Mouse (Mus musculus) heart, embryonic 12.5 days (tissue): ENCODE data around the gene Msh4. TPM values are rescaled to one million over a fixed set of nuclear protein-coding genes. Genes with fewer than 3 reads are reported as not detected.

Experiments
- ATAC-seq: fragments of 200-750 bp; cut with Nextera tagmentation; 2 replicates; pipeline ENCODE4 v1.8.0; 2017; ENCODE audit warnings: moderate TSS enrichment, moderate library complexity; ENCODE audit not compliant: insufficient number of reproducible peaks, low FRiP score
- H3K27ac ChIP-seq: fragments of 300-500 bp; sonication (generic); 2 replicates; pipeline ENCODE4 v1.5.1; 2016; ENCODE audit warnings: mild to moderate bottlenecking, moderate library complexity; ENCODE audit not compliant: poor library complexity, severe bottlenecking
- H3K27me3 ChIP-seq: fragments of 300-500 bp; sonication (generic); replicated peaks from 2 replicates; pipeline ENCODE4 v1.6.1; 2016; ENCODE audit warnings: mild to moderate bottlenecking, moderate library complexity
- H3K36me3 ChIP-seq: fragments of 300-500 bp; sonication (generic); 2 replicates; pipeline ENCODE4 v1.6.1; 2016; ENCODE audit warnings: mild to moderate bottlenecking, moderate library complexity
- H3K4me1 ChIP-seq: fragments of 300-500 bp; sonication (generic); replicated peaks from 2 replicates; pipeline ENCODE4 v1.6.1; 2016; ENCODE audit warnings: mild to moderate bottlenecking
- H3K4me2 ChIP-seq: fragments of 300-500 bp; sonication (generic); 2 replicates; pipeline ENCODE4 v1.6.1; 2016; ENCODE audit warnings: mild to moderate bottlenecking, moderate library complexity
- H3K4me3 ChIP-seq: fragments of 300-500 bp; sonication (generic); 2 replicates; pipeline ENCODE4 v1.5.1; 2016; ENCODE audit warnings: mild to moderate bottlenecking
- H3K9ac ChIP-seq: fragments of 300-500 bp; sonication (generic); 2 replicates; pipeline ENCODE4 v1.6.1; 2016; ENCODE audit warnings: mild to moderate bottlenecking, moderate library complexity
- H3K9me3 ChIP-seq: fragments of 300-500 bp; sonication (generic); replicated peaks from 2 replicates; pipeline ENCODE4 v1.6.1; 2016; ENCODE audit warnings: mild to moderate bottlenecking, moderate library complexity
- WGBS: fragments of 180-500 bp; shearing (Covaris S2); methylation state at CpG from one replicate; pipeline ENCODE4 v1.1.7; 2016; 5-methylcytosine and 5-hydroxymethylcytosine counted together
- polyA plus RNA-seq: library from polyadenylated mRNA; unstranded; fragments of >200 nt; fragmentation: Nextera tagmentation; extraction: Ambion mirVana; gene quantifications from 2 replicates; pipeline ENCODE4 v1.2.1, GENCODE M21; 2016

Gene Msh4
- polyA plus RNA-seq, 1 experiment from 2014 or later, result 0.05 TPM

DNA sequence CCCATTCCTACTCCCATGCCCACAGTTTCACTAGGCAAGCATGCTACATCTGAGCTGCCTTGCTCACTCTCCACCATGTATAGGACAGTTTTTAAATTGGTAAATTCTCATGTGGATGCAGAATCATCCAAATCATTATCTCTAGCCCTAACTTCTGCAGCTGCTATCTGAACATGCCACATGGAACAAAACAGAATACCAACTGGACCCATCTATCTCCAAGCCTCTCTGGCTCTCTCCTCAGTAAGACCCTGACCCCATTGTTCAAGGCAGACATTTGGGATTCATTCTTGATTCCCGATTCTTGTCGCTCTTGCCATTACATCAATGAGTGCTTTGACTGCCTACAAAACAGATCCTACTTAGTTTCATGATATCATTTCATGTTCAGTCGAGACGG is 59.8 kb downstream of the Msh4 start:
- Histone ChIP-seq H3K36me3 (no peaks in the 10 kb centered on the region), H3K27ac (no peak overlapping the region), H3K4me1 (peaks cover 17% of the 10 kb centered on the region), H3K9me3 (no peaks in the 10 kb centered on the region), H3K27me3 (peaks cover 37% of the 10 kb centered on the region), H3K4me3 (no peak overlapping the region), H3K4me2 (no peak overlapping the region), H3K9ac (no peak overlapping the region)
- 87% methylated on average over 4 of the region's 4 CpGs for WGBS
- no peak for ATAC-seq

DNA sequence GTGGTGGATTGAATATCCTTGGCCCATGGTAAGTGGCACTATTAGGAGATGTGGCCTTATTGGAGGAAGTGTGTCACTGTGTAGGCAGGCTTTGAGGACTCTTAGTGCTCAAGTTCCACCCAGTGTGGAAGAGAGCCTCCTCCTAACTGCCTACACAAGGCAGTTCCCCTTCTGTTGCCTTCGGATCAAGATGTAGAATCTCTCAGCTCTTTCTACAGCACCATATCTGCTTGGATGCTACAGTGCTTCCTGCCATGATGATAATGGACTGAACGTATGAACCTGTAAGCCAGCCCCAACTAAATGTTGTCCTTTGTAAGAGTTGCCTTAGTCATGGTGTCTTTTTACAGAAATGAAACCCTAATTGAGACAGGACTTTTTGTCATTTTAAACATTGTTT is 60.4 kb downstream of the Msh4 start:
- no peaks in the 10 kb centered on the region for H3K36me3 ChIP-seq

DNA sequence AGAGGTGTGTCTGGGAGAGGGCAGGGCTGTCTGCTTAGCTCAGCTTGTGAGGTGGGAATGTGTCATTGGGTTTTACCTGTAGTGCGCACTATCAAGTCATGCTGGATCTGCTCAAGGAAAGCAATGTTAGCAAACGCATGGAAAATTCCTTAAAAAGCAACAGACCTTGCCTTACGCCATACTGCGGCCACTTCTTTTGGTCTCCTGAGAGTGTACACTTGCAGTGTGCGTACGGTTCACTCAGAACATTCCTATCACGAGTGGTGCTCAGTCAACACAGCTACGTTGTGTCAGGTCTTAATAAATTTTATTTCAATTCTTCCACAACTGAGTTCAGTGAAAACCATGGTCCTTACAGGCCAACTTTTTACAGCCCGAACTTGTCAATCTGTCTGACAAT is 61.2 kb downstream of the Msh4 start:
- Histone ChIP-seq H3K4me2 (no peak overlapping the region), H3K27ac (no peak overlapping the region), H3K4me1 (peaks cover 16% of the 10 kb centered on the region), H3K9ac (no peak overlapping the region), H3K4me3 (no peak overlapping the region), H3K36me3 (no peaks in the 10 kb centered on the region), H3K27me3 (peaks cover 27% of the 10 kb centered on the region; the same call in 1 of the 2 replicates), H3K9me3 (no peaks in the 10 kb centered on the region)
- no peak for ATAC-seq
- 89% methylated on average over 9 of the region's 9 CpGs for WGBS

More for the DNA sequence above, 60.4 kb downstream of the Msh4 start:
- Histone ChIP-seq H3K27me3 (peaks cover 33% of the 10 kb centered on the region), H3K9me3 (no peaks in the 10 kb centered on the region), H3K4me3 (no peak overlapping the region), H3K4me2 (no peak overlapping the region), H3K27ac (no peak overlapping the region), H3K4me1 (peaks cover 17% of the 10 kb centered on the region), H3K9ac (no peak overlapping the region)
- WGBS, result 63% methylated on average over 2 of the region's 2 CpGs
- ATAC-seq, result no peak

DNA sequence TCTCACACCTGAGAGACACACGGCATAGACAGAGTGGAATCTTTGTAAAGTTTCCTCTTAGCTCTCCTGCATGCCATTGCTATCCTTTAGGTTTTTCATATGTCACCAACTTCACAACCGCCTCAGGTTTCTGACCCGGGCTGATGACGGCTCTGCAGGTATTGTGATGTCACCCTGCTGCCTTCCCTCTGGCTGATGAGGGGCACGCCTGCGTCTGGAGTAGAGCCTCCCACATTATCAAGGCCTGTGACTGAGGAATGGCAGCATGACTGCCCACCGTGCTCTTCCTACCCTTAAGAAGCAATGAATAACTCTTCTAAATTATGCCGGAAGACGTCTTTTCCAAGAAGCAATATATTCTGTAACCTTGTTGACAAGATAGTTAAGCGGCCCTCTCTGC is 61.9 kb downstream of the Msh4 start, which contains the start of gene Asb17:
Gene Asb17, plus strand, starts transcription at position 180 of the 400 bp plus-strand sequence.
- ATAC-seq, result no peak
- Histone ChIP-seq H3K4me3 (no peak within 1 kb of the TSS), H3K4me2 (no peak within 1 kb of the TSS), H3K9ac (no peak within 1 kb of the TSS), H3K27ac (no peak within 1 kb of the TSS), H3K27me3 (peaks cover 27% of the 10 kb centered on the region; the same call in 1 of the 2 replicates), H3K4me1 (peaks cover 9% of the 10 kb centered on the region), H3K36me3 (no peaks in the 10 kb centered on the region), H3K9me3 (no peaks in the 10 kb centered on the region)
- WGBS, result 74% methylated on average over 10 of the region's 10 CpGs

DNA sequence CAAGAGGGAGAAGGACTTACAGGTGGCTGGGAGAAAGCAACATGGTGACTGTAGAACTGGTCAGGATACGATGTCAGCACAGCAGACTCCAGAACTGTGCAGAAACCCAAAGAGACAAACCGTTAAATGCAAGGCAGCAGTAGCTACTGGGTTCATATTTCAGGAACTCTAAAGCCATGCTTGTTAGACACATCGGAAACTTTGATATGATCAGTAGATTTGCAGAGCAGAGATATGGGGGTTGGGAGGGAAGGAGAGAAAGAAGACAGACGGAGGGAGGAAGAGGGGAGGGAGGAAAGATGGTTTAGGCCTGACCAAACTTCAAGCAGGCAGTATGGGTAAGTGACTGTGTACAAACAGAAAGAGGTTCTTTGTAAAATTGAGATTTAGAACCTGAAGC is 68.3 kb downstream of the Msh4 start:
- Histone ChIP-seq H3K9me3 (0 out of 2 replicates have a peak, but pooled peaks cover 4% of the 10 kb centered on the region), H3K27me3 (no peaks in the 10 kb centered on the region), H3K4me2 (no peak overlapping the region), H3K27ac (no peak overlapping the region), H3K4me1 (peaks cover 2% of the 10 kb centered on the region; the same call in 1 of the 2 replicates), H3K9ac (no peak overlapping the region), H3K36me3 (no peaks in the 10 kb centered on the region), H3K4me3 (no peak overlapping the region)
- 60% methylated on average over 4 of the region's 4 CpGs for WGBS
- ATAC-seq, result no peak

DNA sequence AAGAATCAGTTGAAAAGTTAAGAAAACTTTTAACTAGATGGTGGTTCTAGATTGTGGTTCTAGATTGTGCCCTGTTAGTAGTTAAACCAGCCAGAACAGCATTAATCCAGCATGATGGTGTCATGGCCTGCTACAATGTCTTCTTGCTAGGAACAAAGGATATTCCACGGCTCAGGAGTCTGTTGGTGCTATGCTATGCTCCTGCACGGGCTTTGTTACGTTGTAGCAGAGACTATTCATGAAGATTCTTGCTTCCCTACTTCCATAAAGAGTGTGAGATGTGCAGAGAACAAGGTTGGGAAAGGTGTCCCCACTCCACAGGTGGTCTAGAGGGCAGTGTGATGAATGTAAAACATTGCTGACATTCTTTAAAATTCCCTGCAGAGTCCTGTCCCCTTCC is 69.6 kb downstream of the Msh4 start:
- no peak overlapping the region for H3K9ac ChIP-seq
- 0 out of 2 replicates have a peak, but pooled peaks cover 4% of the 10 kb centered on the region for H3K9me3 ChIP-seq
- peaks cover 11% of the 10 kb centered on the region; the same call in 1 of the 2 replicates for H3K4me1 ChIP-seq
- H3K4me2 ChIP-seq, result no peak overlapping the region
- no peaks in the 10 kb centered on the region for H3K27me3 ChIP-seq
- no peak for ATAC-seq
- H3K27ac ChIP-seq, result no peak overlapping the region
- no peak overlapping the region for H3K4me3 ChIP-seq
- 79% methylated on average over 3 of the region's 3 CpGs for WGBS
- H3K36me3 ChIP-seq, result no peaks in the 10 kb centered on the region

DNA sequence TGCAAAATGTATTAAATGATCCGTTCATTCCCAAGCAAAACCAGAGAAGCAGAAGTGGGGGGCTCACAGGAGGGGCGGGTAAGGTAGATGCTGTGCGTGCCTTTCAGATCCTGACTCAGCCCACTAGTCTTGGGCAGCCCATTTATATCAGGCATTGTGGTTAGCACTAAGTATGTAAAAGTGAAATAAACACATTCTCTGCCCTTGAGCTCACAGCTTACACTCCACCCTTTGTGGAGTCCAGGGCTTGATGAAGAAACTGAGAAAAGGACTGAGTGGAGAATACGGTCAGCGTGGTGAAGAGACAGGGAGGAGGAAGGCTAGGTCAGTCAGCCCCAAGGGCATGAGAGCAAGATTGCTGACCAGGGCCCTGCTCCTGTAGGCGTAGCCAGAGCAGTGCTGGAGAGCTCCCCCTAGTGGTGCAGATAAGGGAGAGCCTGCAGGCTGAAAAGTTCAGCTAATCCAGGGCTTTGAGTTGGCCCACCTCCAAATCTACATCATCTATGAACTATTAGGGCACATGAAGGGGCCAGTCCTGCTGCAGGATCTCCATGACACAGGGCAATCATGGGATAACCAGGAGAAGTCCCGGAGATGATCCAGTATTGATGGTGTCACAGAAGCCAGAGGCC is 70.4 kb downstream of the Msh4 start:
- Histone ChIP-seq H3K9me3 (0 out of 2 replicates have a peak, but pooled peaks cover 4% of the 10 kb centered on the region), H3K9ac (no peak overlapping the region), H3K27me3 (no peaks in the 10 kb centered on the region), H3K4me3 (no peak overlapping the region), H3K4me1 (peaks cover 11% of the 10 kb centered on the region; the same call in 1 of the 2 replicates), H3K36me3 (no peaks in the 10 kb centered on the region), H3K27ac (no peak overlapping the region), H3K4me2 (no peak overlapping the region)
- ATAC-seq, result 0 out of 2 replicates have a peak, but pooled peaks have one; percentile 51
- WGBS, result 55% methylated on average over 7 of the region's 7 CpGs

DNA sequence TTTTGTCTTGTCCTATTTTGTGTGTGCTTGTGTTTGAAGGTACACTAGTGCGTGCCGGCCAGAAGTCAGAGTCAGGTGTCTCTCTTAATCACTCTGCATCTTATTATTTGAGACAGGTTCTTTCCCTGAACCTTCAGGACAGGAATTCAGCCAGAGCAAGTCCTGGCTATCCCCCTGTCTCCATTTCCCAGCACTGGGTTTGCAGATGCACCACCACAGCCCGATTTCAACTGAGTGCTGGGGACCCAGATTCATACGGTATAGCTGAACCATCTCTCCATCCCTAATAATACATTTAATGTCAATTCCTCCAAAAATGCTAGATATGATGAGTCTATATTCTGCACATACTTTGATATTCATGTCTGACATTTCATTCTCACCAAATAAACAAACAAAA is 71.9 kb downstream of the Msh4 start:
- WGBS, result 89% methylated on average over 4 of the region's 4 CpGs
- no peak for ATAC-seq

DNA sequence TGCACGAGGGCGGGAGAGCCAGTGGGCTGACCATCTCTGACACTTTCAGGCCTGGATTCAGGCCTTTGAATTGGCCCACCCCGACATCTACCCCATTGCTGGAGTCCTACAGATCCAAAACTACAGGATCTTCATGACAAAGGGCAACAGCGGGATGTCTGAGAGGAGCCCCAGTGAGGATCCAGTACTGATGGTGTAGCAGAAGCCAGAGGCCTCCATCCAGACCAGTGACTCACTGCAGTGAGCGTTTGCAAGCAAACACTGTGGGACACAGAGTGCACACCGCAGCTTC is 73.3 kb downstream of the Msh4 start:
- H3K4me2 ChIP-seq, result no peak overlapping the region
- WGBS, result 71% methylated on average over 6 of the region's 6 CpGs

More for the DNA sequence above, 71.9 kb downstream of the Msh4 start:
- H3K27me3 ChIP-seq, result no peaks in the 10 kb centered on the region
- no peak overlapping the region for H3K4me3 ChIP-seq
- H3K9ac ChIP-seq, result no peak overlapping the region
- H3K9me3 ChIP-seq, result 0 out of 2 replicates have a peak, but pooled peaks cover 4% of the 10 kb centered on the region
- peaks cover 11% of the 10 kb centered on the region; the same call in 1 of the 2 replicates for H3K4me1 ChIP-seq
- H3K4me2 ChIP-seq, result no peak overlapping the region
- H3K27ac ChIP-seq, result no peak overlapping the region
- H3K36me3 ChIP-seq, result no peaks in the 10 kb centered on the region

DNA sequence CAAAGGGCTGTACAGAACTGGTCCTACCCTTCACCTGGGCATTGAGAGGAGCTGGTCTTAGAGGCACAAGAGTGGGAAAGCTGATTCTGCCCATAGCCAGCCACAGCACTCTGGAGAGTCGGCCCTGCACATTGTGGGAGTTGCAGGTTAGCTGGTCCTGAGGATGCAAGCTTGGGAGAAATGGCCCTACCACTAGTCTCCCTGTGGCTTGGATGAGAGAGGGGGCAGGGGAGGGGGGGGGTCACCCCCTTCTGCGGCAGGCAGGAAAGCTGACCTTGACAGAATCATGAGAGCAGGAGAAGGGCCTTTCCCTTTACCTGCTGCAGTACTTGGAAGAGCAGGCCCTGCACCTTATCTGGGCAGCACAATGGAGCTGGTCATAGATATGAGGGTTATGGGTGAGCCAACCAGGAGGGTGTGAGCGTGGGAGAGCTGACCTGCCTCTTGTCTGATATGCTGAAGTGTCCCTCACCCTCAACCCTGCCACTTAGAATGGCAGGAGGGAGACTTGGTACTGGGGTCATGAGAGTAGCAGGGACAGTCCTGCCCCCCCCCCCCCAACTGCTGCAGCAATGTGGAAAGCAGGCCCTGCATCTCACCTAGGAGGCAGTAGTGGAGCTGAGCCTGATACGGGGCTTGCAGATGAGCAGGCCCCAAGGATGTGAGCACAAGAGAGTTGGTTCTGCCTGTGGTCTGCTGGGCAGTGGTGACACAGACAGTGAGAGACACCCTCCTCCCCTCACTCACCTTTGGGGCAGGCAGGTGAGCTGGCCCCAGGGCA is 73.9 kb downstream of the Msh4 start:
- H3K4me3 ChIP-seq, result no peak overlapping the region
- H3K36me3 ChIP-seq, result no peaks in the 10 kb centered on the region
- 43% methylated on average over 4 of the region's 4 CpGs for WGBS
- peaks cover 11% of the 10 kb centered on the region; the same call in 1 of the 2 replicates for H3K4me1 ChIP-seq
- H3K27ac ChIP-seq, result peak overlapping the region; percentile 23; the same call in 1 of the 2 replicates
- ATAC-seq, result peak; percentile 88
- H3K9me3 ChIP-seq, result no peaks in the 10 kb centered on the region
- no peaks in the 10 kb centered on the region for H3K27me3 ChIP-seq
- no peak overlapping the region for H3K4me2 ChIP-seq
- H3K9ac ChIP-seq, result no peak overlapping the region

More for the DNA sequence above, 73.3 kb downstream of the Msh4 start:
- no peak for ATAC-seq
- Histone ChIP-seq H3K4me1 (peaks cover 11% of the 10 kb centered on the region; the same call in 1 of the 2 replicates), H3K9ac (no peak overlapping the region), H3K9me3 (no peaks in the 10 kb centered on the region), H3K27me3 (no peaks in the 10 kb centered on the region), H3K36me3 (no peaks in the 10 kb centered on the region), H3K4me3 (no peak overlapping the region), H3K27ac (peak overlapping the region; percentile 17; the same call in 1 of the 2 replicates)
